Mouse (Mus musculus): ENCODE data around the gene Arpc1a. TPM values are rescaled to one million over a fixed set of nuclear protein-coding genes. Genes with fewer than 3 reads are reported as not detected.
"Not testable (repeated sequence)": the region's sequence is repeated elsewhere in the genome, so short reads cannot be mapped to it uniquely, and the experiment has no call there.

The Arpc1a gene
- polyA plus RNA-seq, 1 experiment from 2014 or later, result 150 TPM

DNA sequence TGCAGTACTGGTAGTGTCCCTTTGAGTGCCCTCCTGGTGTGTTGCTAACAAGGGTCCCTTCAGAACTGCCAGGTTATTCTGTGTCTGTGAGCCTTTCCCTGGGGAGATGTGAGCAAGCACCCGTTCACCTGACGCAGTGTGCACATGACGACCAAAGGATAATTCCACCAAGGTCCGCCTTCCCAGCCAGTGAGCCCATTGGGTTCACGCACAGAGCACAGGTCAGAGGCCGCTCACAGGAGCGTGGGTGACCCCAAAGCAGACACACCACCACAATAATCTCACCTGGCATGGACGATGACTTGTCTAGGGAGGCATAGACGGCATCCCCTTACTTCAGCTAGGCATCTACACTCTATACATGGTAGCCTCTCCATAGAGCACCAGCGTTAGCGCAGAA is 17.8 kb downstream of the Arpc1a start:
- H3K4me1 ChIP-seq (ENCODE audit: insufficient read depth, low read length); H3K4me2 ChIP-seq (replicated peaks; ENCODE audit: low read depth, low read length); H3K4me3 ChIP-seq (ENCODE audit: low read length); H3K27me3 ChIP-seq (ENCODE audit: insufficient read depth, low read length); ATAC-seq (ENCODE audit: low FRiP score, low TSS enrichment); H3K9me3 ChIP-seq (ENCODE audit: low read length); H3K9ac ChIP-seq (replicated peaks; ENCODE audit: low read length); H3K27ac ChIP-seq (ENCODE audit: low read length): not testable (repeated sequence)
- peaks cover 71% of the 10 kb centered on the region for H3K36me3 ChIP-seq (ENCODE audit: insufficient read depth, low read length)
- 96% methylated on average over 11 of the region's 11 CpGs for WGBS

DNA sequence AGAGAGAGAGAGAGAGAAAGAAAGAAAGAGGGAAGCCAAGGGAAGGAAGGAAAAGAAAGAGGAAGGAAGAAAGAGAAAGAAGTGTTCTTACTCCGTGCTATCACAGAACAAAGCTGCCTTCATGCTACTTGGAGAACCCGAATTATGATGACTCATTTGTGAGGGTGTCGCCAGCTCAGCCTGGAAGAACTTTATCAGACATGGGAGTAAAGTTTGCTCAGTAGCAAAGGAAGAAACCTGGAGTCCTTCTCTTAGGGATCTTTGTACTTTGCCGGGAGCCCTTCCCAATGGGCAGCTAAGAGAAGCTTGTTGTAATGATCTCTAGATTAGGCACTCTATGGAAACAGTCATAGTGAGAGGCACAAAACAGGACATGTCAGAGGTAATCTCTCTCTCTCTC is 19.1 kb downstream of the Arpc1a start:
- Histone ChIP-seq H3K27me3 (ENCODE audit: insufficient read depth, low read length) (no peaks in the 10 kb centered on the region), H3K9ac (replicated peaks; ENCODE audit: low read length) (no peak overlapping the region), H3K4me1 (ENCODE audit: insufficient read depth, low read length) (no peaks in the 10 kb centered on the region), H3K4me3 (ENCODE audit: low read length) (no peak overlapping the region), H3K4me2 (replicated peaks; ENCODE audit: low read depth, low read length) (no peak overlapping the region), H3K36me3 (ENCODE audit: insufficient read depth, low read length) (peaks cover 74% of the 10 kb centered on the region), H3K27ac (ENCODE audit: low read length) (no peak overlapping the region), H3K9me3 (ENCODE audit: low read length) (no peaks in the 10 kb centered on the region)
- no peak for ATAC-seq (ENCODE audit: low FRiP score, low TSS enrichment)
- 91% methylated on average over 4 of the region's 4 CpGs for WGBS

GRCm38 (mm10) chr5:145104328-145104727 is 20.7 kb downstream of the Arpc1a start:
- H3K27me3 ChIP-seq (ENCODE audit: insufficient read depth, low read length), result no peaks in the 10 kb centered on the region
- peaks cover 79% of the 10 kb centered on the region for H3K36me3 ChIP-seq (ENCODE audit: insufficient read depth, low read length)
- no peaks in the 10 kb centered on the region for H3K4me1 ChIP-seq (ENCODE audit: insufficient read depth, low read length)
- H3K4me3 ChIP-seq (ENCODE audit: low read length), result no peak overlapping the region
- no peak overlapping the region for H3K4me2 ChIP-seq (replicated peaks; ENCODE audit: low read depth, low read length)
- H3K27ac ChIP-seq (ENCODE audit: low read length), result no peak overlapping the region
- H3K9ac ChIP-seq (replicated peaks; ENCODE audit: low read length), result no peak overlapping the region
- no peak for ATAC-seq (ENCODE audit: low FRiP score, low TSS enrichment)
- whole genome bisulfite sequencing, result 90% methylated on average over 9 of the region's 9 CpGs
- no peaks in the 10 kb centered on the region for H3K9me3 ChIP-seq (ENCODE audit: low read length)

GRCm38 (mm10) chr5:145105694-145106275 is 22.2 kb downstream of the Arpc1a start:
- Histone ChIP-seq H3K27me3 (ENCODE audit: insufficient read depth, low read length) (no peaks in the 10 kb centered on the region), H3K4me1 (ENCODE audit: insufficient read depth, low read length) (no peaks in the 10 kb centered on the region), H3K27ac (ENCODE audit: low read length) (no peak overlapping the region), H3K9ac (replicated peaks; ENCODE audit: low read length) (no peak overlapping the region), H3K36me3 (ENCODE audit: insufficient read depth, low read length) (peaks cover 84% of the 10 kb centered on the region), H3K4me3 (ENCODE audit: low read length) (no peak overlapping the region), H3K4me2 (replicated peaks; ENCODE audit: low read depth, low read length) (no peak overlapping the region), H3K9me3 (ENCODE audit: low read length) (no peaks in the 10 kb centered on the region)
- WGBS, result 89% methylated on average over 9 of the region's 9 CpGs
- ATAC-seq (ENCODE audit: low FRiP score, low TSS enrichment), result no peak

DNA sequence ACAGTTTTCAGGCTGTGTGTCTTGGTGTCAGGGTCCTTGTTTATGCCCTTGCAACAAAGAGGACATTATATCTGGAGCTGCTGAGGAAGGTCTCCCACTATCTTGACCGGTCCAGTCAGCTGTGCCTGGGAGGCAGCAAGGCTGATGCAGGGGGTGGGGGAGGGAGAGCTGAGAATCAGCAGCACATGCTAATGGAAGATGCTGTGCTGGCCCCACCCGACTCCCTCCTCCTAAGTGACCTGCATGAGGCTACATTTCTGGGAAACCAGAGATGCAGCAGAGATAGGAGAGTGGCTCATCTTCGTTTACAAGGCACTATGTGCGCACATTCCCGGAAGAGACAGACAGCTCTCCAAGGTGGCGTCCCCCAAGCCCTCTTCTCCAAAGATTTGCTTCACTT is 26.8 kb downstream of the Arpc1a start:
- Histone ChIP-seq H3K4me1 (ENCODE audit: insufficient read depth, low read length) (0 out of 2 replicates have a peak, but pooled peaks cover 8% of the 10 kb centered on the region), H3K4me3 (ENCODE audit: low read length) (no peak overlapping the region), H3K27me3 (ENCODE audit: insufficient read depth, low read length) (no peaks in the 10 kb centered on the region), H3K27ac (ENCODE audit: low read length) (no peak overlapping the region), H3K9me3 (ENCODE audit: low read length) (no peaks in the 10 kb centered on the region), H3K4me2 (replicated peaks; ENCODE audit: low read depth, low read length) (no peak overlapping the region), H3K9ac (replicated peaks; ENCODE audit: low read length) (no peak overlapping the region), H3K36me3 (ENCODE audit: insufficient read depth, low read length) (peaks cover 52% of the 10 kb centered on the region)
- no peak for ATAC-seq (ENCODE audit: low FRiP score, low TSS enrichment)
- 88% methylated on average over 6 of the region's 6 CpGs for WGBS

DNA sequence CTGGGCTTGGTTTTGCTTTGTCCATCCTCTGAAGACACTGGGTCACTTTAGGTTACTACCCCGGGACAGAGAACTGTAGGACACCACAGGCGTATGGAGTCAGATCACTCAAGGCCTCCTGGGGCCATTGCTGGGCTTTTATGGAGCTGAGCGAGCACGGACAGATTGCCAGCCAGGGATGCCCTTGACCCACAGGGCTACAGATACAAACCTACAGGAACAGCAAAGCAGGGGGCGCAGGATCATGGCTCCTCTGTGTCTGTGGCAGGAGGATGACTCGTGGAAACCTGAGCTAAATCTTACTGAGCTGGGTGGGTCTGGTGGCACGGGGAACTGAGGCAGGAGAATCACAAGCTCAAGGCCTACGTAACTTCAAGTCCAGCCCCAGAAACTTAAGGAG is 28.9 kb downstream of the Arpc1a start:
- no peak overlapping the region for H3K4me3 ChIP-seq (ENCODE audit: low read length)
- H3K27ac ChIP-seq (ENCODE audit: low read length), result no peak overlapping the region
- ATAC-seq (ENCODE audit: low FRiP score, low TSS enrichment), result no peak
- H3K9me3 ChIP-seq (ENCODE audit: low read length), result no peaks in the 10 kb centered on the region
- H3K4me2 ChIP-seq (replicated peaks; ENCODE audit: low read depth, low read length), result no peak overlapping the region
- peaks cover 23% of the 10 kb centered on the region for H3K4me1 ChIP-seq (ENCODE audit: insufficient read depth, low read length)
- peaks cover 31% of the 10 kb centered on the region for H3K36me3 ChIP-seq (ENCODE audit: insufficient read depth, low read length)
- no peaks in the 10 kb centered on the region for H3K27me3 ChIP-seq (ENCODE audit: insufficient read depth, low read length)
- H3K9ac ChIP-seq (replicated peaks; ENCODE audit: low read length), result no peak overlapping the region
- WGBS, result 78% methylated on average over 8 of the region's 8 CpGs

- 17% methylated on average over 2 of the region's 2 CpGs for WGBS
- no peak overlapping the region for H3K27ac ChIP-seq (ENCODE audit: low read length)
Measured at GRCm38 (mm10) chr5:145113416-145113815, 29.8 kb downstream of the Arpc1a start.

GRCm38 (mm10) chr5:145114071-145114605 is 30.5 kb downstream of the Arpc1a start, which contains the start of gene Arpc1b:
Gene Arpc1b (plus strand): TSS chr5:145114215.
- Histone ChIP-seq H3K36me3 (ENCODE audit: insufficient read depth, low read length) (peaks cover 19% of the 10 kb centered on the region), H3K4me2 (replicated peaks; ENCODE audit: low read depth, low read length) (peak within 1 kb of the TSS; percentile 85), H3K4me1 (ENCODE audit: insufficient read depth, low read length) (peaks cover 31% of the 10 kb centered on the region), H3K27ac (ENCODE audit: low read length) (peak within 1 kb of the TSS; percentile 73), H3K4me3 (ENCODE audit: low read length) (peak within 1 kb of the TSS; percentile 77), H3K9me3 (ENCODE audit: low read length) (no peaks in the 10 kb centered on the region), H3K9ac (replicated peaks; ENCODE audit: low read length) (peak within 1 kb of the TSS; percentile 79), H3K27me3 (ENCODE audit: insufficient read depth, low read length) (no peaks in the 10 kb centered on the region)
- ATAC-seq (ENCODE audit: low FRiP score, low TSS enrichment), result peak; percentile 81
- under 1% methylated on average over 49 of the region's 53 CpGs for WGBS

More at GRCm38 (mm10) chr5:145113416-145113815, 29.8 kb downstream of the Arpc1a start:
- H3K27me3 ChIP-seq (ENCODE audit: insufficient read depth, low read length), result no peaks in the 10 kb centered on the region
- H3K36me3 ChIP-seq (ENCODE audit: insufficient read depth, low read length), result peaks cover 23% of the 10 kb centered on the region
- H3K4me1 ChIP-seq (ENCODE audit: insufficient read depth, low read length), result peaks cover 31% of the 10 kb centered on the region
- peak overlapping the region; percentile 85 for H3K4me2 ChIP-seq (replicated peaks; ENCODE audit: low read depth, low read length)
- H3K9me3 ChIP-seq (ENCODE audit: low read length), result no peaks in the 10 kb centered on the region
- peak overlapping the region; percentile 79; the same call in 1 of the 2 replicates for H3K9ac ChIP-seq (replicated peaks; ENCODE audit: low read length)
- peak overlapping the region; percentile 77 for H3K4me3 ChIP-seq (ENCODE audit: low read length)
- ATAC-seq (ENCODE audit: low FRiP score, low TSS enrichment), result no peak

- Histone ChIP-seq H3K9ac (replicated peaks; ENCODE audit: low read length) (peak overlapping the region; percentile 79), H3K36me3 (ENCODE audit: insufficient read depth, low read length) (peaks cover 11% of the 10 kb centered on the region), H3K27ac (ENCODE audit: low read length) (peak overlapping the region; percentile 73), H3K27me3 (ENCODE audit: insufficient read depth, low read length) (no peaks in the 10 kb centered on the region), H3K4me3 (ENCODE audit: low read length) (peak overlapping the region; percentile 77), H3K4me1 (ENCODE audit: insufficient read depth, low read length) (peaks cover 31% of the 10 kb centered on the region), H3K4me2 (replicated peaks; ENCODE audit: low read depth, low read length) (peak overlapping the region; percentile 85), H3K9me3 (ENCODE audit: low read length) (no peaks in the 10 kb centered on the region)
- 13% methylated on average over 40 of the region's 40 CpGs for WGBS
- peak; percentile 44 for ATAC-seq (ENCODE audit: low FRiP score, low TSS enrichment)
Measured at GRCm38 (mm10) chr5:145114606-145115473, 31.2 kb downstream of the Arpc1a start.
